Mouse (Mus musculus) myocyte (in vitro differentiated cells): Measurements from ENCODE around the gene Plekhh3. TPM values are rescaled to one million over a fixed set of nuclear protein-coding genes. Genes with fewer than 3 reads are reported as not detected.

Source experiments
- H3K27me3 ChIP-seq: one replicate; pipeline ENCODE4 v1.6.1; 2011; ENCODE audit not compliant: control insufficient read depth, insufficient read depth, insufficient read length
- H3K36me3 ChIP-seq: one replicate; pipeline ENCODE4 v1.6.1; 2011; ENCODE audit not compliant: control insufficient read depth, insufficient read depth
- H3K4me2 ChIP-seq: one replicate; pipeline ENCODE4 v1.6.1; 2011; ENCODE audit warnings: low read depth, control low read depth
- H3K4me3 ChIP-seq: one replicate; pipeline ENCODE4 v1.5.1; 2011; ENCODE audit warnings: mild to moderate bottlenecking, control low read depth, moderate library complexity
- H3K79me2 ChIP-seq: one replicate; pipeline ENCODE4 v1.6.1; 2011; ENCODE audit not compliant: control insufficient read depth, insufficient read depth
- H3ac ChIP-seq: one replicate; pipeline ENCODE4 v1.6.1; 2011; ENCODE audit not compliant: control insufficient read depth, insufficient read length
- CEBPB ChIP-seq: IDR thresholded peaks from 2 replicates; pipeline ENCODE4 v1.6.1; 2011; ENCODE audit warnings: mild to moderate bottlenecking, moderate library complexity; ENCODE audit not compliant: poor library complexity, insufficient read depth, severe bottlenecking
- E2F4 ChIP-seq: IDR thresholded peaks from one replicate; pipeline ENCODE4 v1.6.1; 2011; ENCODE audit warnings: mild to moderate bottlenecking, control low read depth, moderate library complexity; ENCODE audit not compliant: insufficient read depth
- MAX ChIP-seq: IDR thresholded peaks from one replicate; pipeline ENCODE4 v1.6.1; 2011; ENCODE audit warnings: low read depth, mild to moderate bottlenecking, control low read depth
- MYOD1 ChIP-seq, 3 experiments: IDR thresholded peaks; one replicate each; pipeline ENCODE4 v1.6.1; 2011; ENCODE audit warnings: control low read depth in 2 of 3, low read depth in 2 of 3, mild to moderate bottlenecking in 2 of 3, moderate library complexity in 1 of 3; ENCODE audit not compliant: insufficient read length in 2 of 3, control insufficient read depth in 1 of 3
- MYOG ChIP-seq, 3 experiments: IDR thresholded peaks; one replicate each; pipeline ENCODE4 v1.6.1; 2011; ENCODE audit warnings: control low read depth in 2 of 3, low read depth in 2 of 3, mild to moderate bottlenecking in 2 of 3; ENCODE audit not compliant: insufficient read length in 2 of 3, control insufficient read depth in 1 of 3, insufficient read depth in 1 of 3
- POLR2A ChIP-seq: IDR thresholded peaks from one replicate; pipeline ENCODE4 v1.6.1; 2011; ENCODE audit warnings: low read depth, mild to moderate bottlenecking, control low read depth, moderate library complexity; ENCODE audit not compliant: insufficient read length
- POLR2AphosphoS2 ChIP-seq: IDR thresholded peaks from one replicate; pipeline ENCODE4 v1.6.1; 2011; ENCODE audit warnings: low read depth, control low read depth; ENCODE audit not compliant: insufficient read length
- REST ChIP-seq: IDR thresholded peaks from one replicate; pipeline ENCODE4 v1.6.1; 2011; ENCODE audit warnings: mild to moderate bottlenecking, control low read depth, moderate library complexity; ENCODE audit not compliant: insufficient read depth, insufficient read length
- SRF ChIP-seq: IDR thresholded peaks from one replicate; pipeline ENCODE4 v1.6.1; 2011; ENCODE audit warnings: low read depth; ENCODE audit not compliant: control insufficient read depth, insufficient read length
- TCF12 ChIP-seq: IDR thresholded peaks from one replicate; pipeline ENCODE4 v1.6.1; 2011; ENCODE audit warnings: mild to moderate bottlenecking, control low read depth; ENCODE audit not compliant: poor library complexity, insufficient read depth, severe bottlenecking
- TCF3 ChIP-seq: IDR thresholded peaks from one replicate; pipeline ENCODE4 v1.6.1; 2011; ENCODE audit warnings: low read depth, control low read depth; ENCODE audit not compliant: insufficient read length
- USF1 ChIP-seq: IDR thresholded peaks from one replicate; pipeline ENCODE4 v1.6.1; 2011; ENCODE audit warnings: low read depth, mild to moderate bottlenecking, control low read depth, moderate library complexity
- polyA plus RNA-seq: library from polyadenylated mRNA; unstranded; fragments of >200 nt; fragmentation: generic; extraction: Trizol; gene quantifications from one replicate; pipeline ENCODE4 v1.2.1, GENCODE M21; 2012; ENCODE audit warnings: missing spikeins

Gene Plekhh3
- polyA plus RNA-seq, 1 experiment = 53.6 TPM

- peak overlapping the region; percentile 72 for H3K4me3 ChIP-seq
- H3K36me3 ChIP-seq = peaks cover 13% of the 10 kb centered on the region
- H3ac ChIP-seq = no peak overlapping the region
- H3K4me2 ChIP-seq = peak overlapping the region; percentile 93
- TF ChIP-seq E2F4 (no peak), MAX (no peak), MYOG (IDR thresholded peaks at IDR 0.05; ENCODE audit: control insufficient read depth in 1 of 3, insufficient read depth in 1 of 3, insufficient read length in 2 of 3, low read depth in 2 of 3) (no peak), POLR2A (no peak), USF1 (no peak), TCF3 (no peak), REST (no peak), MYOD1 (IDR thresholded peaks at IDR 0.05; ENCODE audit: control insufficient read depth in 1 of 3, insufficient read length in 2 of 3, low read depth in 2 of 3) (no peak)
- H3K79me2 ChIP-seq = peaks cover 75% of the 10 kb centered on the region
- H3K27me3 ChIP-seq = no peaks in the 10 kb centered on the region
Observed at GRCm38 (mm10) chr11:101118105-101118504, 53.0 kb downstream of the Plekhh3 start.

- Histone ChIP-seq H3K36me3 (peaks cover 9% of the 10 kb centered on the region), H3K4me2 (no peak overlapping the region), H3K79me2 (peaks cover 89% of the 10 kb centered on the region), H3K27me3 (no peaks in the 10 kb centered on the region), H3ac (no peak overlapping the region), H3K4me3 (no peak overlapping the region)
- TF ChIP-seq TCF3 (no peak), E2F4 (no peak), POLR2A (no peak), MYOG (IDR thresholded peaks at IDR 0.05; ENCODE audit: control insufficient read depth in 1 of 3, insufficient read depth in 1 of 3, insufficient read length in 2 of 3, low read depth in 2 of 3) (no peak), CEBPB (no peak), SRF (no peak), POLR2AphosphoS2 (no peak), TCF12 (no peak), REST (no peak), MAX (no peak)
Observed at GRCm38 (mm10) chr11:101115564-101115963, 55.6 kb downstream of the Plekhh3 start.

Other genes with a start within 250 kb of the Plekhh3 start
- 93.7 TPM for gene Stat3, start 231.8 kb downstream of the Plekhh3 start, polyA plus RNA-seq
- gene Cavin1, start 200.5 kb downstream of the Plekhh3 start, polyA plus RNA-seq = 284 TPM
- gene Atp6v0a1, start 161.9 kb downstream of the Plekhh3 start, polyA plus RNA-seq = 45.0 TPM
- 19.8 TPM for gene Naglu, start 101.3 kb downstream of the Plekhh3 start, polyA plus RNA-seq
- 0.49 TPM for gene Hsd17b1, start 92.9 kb downstream of the Plekhh3 start, polyA plus RNA-seq
- 39.7 TPM for gene Coasy, start 88.8 kb downstream of the Plekhh3 start, polyA plus RNA-seq
- gene Mlx, start 84.1 kb downstream of the Plekhh3 start, polyA plus RNA-seq = 29.3 TPM
- gene Psmc3ip, start 75.9 kb downstream of the Plekhh3 start, polyA plus RNA-seq = 7.1 TPM
- gene Retreg3, start 51.5 kb downstream of the Plekhh3 start, polyA plus RNA-seq = 41.2 TPM
- 87.5 TPM for gene Tubg1, start 51.4 kb downstream of the Plekhh3 start, polyA plus RNA-seq
- 0.18 TPM for gene Tubg2, start 15.4 kb downstream of the Plekhh3 start, polyA plus RNA-seq
- gene Cntnap1, start 828 bp downstream of the Plekhh3 start, polyA plus RNA-seq = 1.3 TPM
- gene Ccr10, start 4.1 kb upstream of the Plekhh3 start, polyA plus RNA-seq = 0.56 TPM
- gene Ezh1, start 55.1 kb upstream of the Plekhh3 start, polyA plus RNA-seq = 13.7 TPM
- 2.5 TPM for gene Ramp2, start 74.7 kb upstream of the Plekhh3 start, polyA plus RNA-seq
- gene Vps25, start 82.4 kb upstream of the Plekhh3 start, polyA plus RNA-seq = 141 TPM
- gene Wnk4, start 89.2 kb upstream of the Plekhh3 start, polyA plus RNA-seq = 0.19 TPM
- gene Cntd1, start 107.7 kb upstream of the Plekhh3 start, polyA plus RNA-seq = 0.07 TPM
- gene Coa3, start 107.8 kb upstream of the Plekhh3 start, polyA plus RNA-seq = 155 TPM
- 134 TPM for gene Becn1, start 130.9 kb upstream of the Plekhh3 start, polyA plus RNA-seq
- 89.0 TPM for gene Psme3, start 144.9 kb upstream of the Plekhh3 start, polyA plus RNA-seq
- gene Aoc2, start 153.7 kb upstream of the Plekhh3 start, polyA plus RNA-seq = 1.2 TPM
- 0.02 TPM for gene Aoc3, start 159.3 kb upstream of the Plekhh3 start, polyA plus RNA-seq
- gene G6pc, start 196.2 kb upstream of the Plekhh3 start, polyA plus RNA-seq = not detected
- gene Aarsd1, start 246.3 kb upstream of the Plekhh3 start, polyA plus RNA-seq = 31.2 TPM